Mouse (Mus musculus): Measurements from ENCODE around the gene Alpl.

The Alpl gene

GRCm38 (mm10) chr4:137793611-137794010, 2.6 kb downstream of the Alpl start:
- peaks cover 92% of the 10 kb centered on the region for H3K4me1 ChIP-seq (replicated peaks; ENCODE audit: low read depth, low read length)
- TF ChIP-seq POU5F1 (IDR thresholded peaks at IDR 0.05; ENCODE audit: borderline replicate concordance, low read length) (no peak), NANOG (IDR thresholded peaks at IDR 0.05; ENCODE audit: borderline replicate concordance, low read length) (no peak), CTCF (conservative IDR thresholded peaks at IDR 0.05; ENCODE audit: low read length) (no peak)
- H3K27me3 ChIP-seq (ENCODE audit: insufficient read depth, low read length), result no peaks in the 10 kb centered on the region; the same call in 1 of the 2 replicates
- peak overlapping the region; percentile 89; the same call in 1 of the 2 replicates for H3K4me3 ChIP-seq (replicated peaks; ENCODE audit: low read length)
- H3K36me3 ChIP-seq (ENCODE audit: insufficient read depth, low read length), result peaks cover 43% of the 10 kb centered on the region
- no peaks in the 10 kb centered on the region for H3K9me3 ChIP-seq (ENCODE audit: low read length)

- Histone ChIP-seq H3K9me3 (ENCODE audit: low read length) (no peaks in the 10 kb centered on the region), H3K4me1 (replicated peaks; ENCODE audit: low read depth, low read length) (peaks cover 92% of the 10 kb centered on the region), H3K4me3 (replicated peaks; ENCODE audit: low read length) (no peak overlapping the region; the same call in 1 of the 2 replicates)
These were observed 4.7 kb downstream of the Alpl start for GRCm38 (mm10) chr4:137791440-137791839.

GRCm38 (mm10) chr4:137790981-137791380, 5.2 kb downstream of the Alpl start:
- H3K36me3 ChIP-seq (ENCODE audit: insufficient read depth, low read length), result peaks cover 51% of the 10 kb centered on the region
- no peaks in the 10 kb centered on the region for H3K9me3 ChIP-seq (ENCODE audit: low read length)
- no peaks in the 10 kb centered on the region for H3K27me3 ChIP-seq (ENCODE audit: insufficient read depth, low read length)
- H3K4me1 ChIP-seq (replicated peaks; ENCODE audit: low read depth, low read length), result peaks cover 94% of the 10 kb centered on the region
- no peak overlapping the region; the same call in 1 of the 2 replicates for H3K4me3 ChIP-seq (replicated peaks; ENCODE audit: low read length)
- no peak for TF ChIP-seq NANOG (IDR thresholded peaks at IDR 0.05; ENCODE audit: borderline replicate concordance, low read length)
- no peak for TF ChIP-seq CTCF (conservative IDR thresholded peaks at IDR 0.05; ENCODE audit: low read length)
- no peak for TF ChIP-seq POU5F1 (IDR thresholded peaks at IDR 0.05; ENCODE audit: borderline replicate concordance, low read length)

More at GRCm38 (mm10) chr4:137791440-137791839, 4.7 kb downstream of the Alpl start:
- H3K36me3 ChIP-seq (ENCODE audit: insufficient read depth, low read length), result peaks cover 50% of the 10 kb centered on the region
- no peaks in the 10 kb centered on the region for H3K27me3 ChIP-seq (ENCODE audit: insufficient read depth, low read length)
- TF ChIP-seq NANOG (IDR thresholded peaks at IDR 0.05; ENCODE audit: borderline replicate concordance, low read length) (0 out of 2 replicates have a peak, but pooled peaks have one; percentile 4), POU5F1 (IDR thresholded peaks at IDR 0.05; ENCODE audit: borderline replicate concordance, low read length) (no peak), CTCF (conservative IDR thresholded peaks at IDR 0.05; ENCODE audit: low read length) (no peak)

GRCm38 (mm10) chr4:137788511-137789049, 7.6 kb downstream of the Alpl start:
- peaks cover 57% of the 10 kb centered on the region for H3K36me3 ChIP-seq (ENCODE audit: insufficient read depth, low read length)
- no peak for TF ChIP-seq POU5F1 (IDR thresholded peaks at IDR 0.05; ENCODE audit: borderline replicate concordance, low read length)
- no peak for TF ChIP-seq CTCF (conservative IDR thresholded peaks at IDR 0.05; ENCODE audit: low read length)
- no peak for TF ChIP-seq NANOG (IDR thresholded peaks at IDR 0.05; ENCODE audit: borderline replicate concordance, low read length)
- H3K9me3 ChIP-seq (ENCODE audit: low read length), result no peaks in the 10 kb centered on the region
- H3K27me3 ChIP-seq (ENCODE audit: insufficient read depth, low read length), result no peaks in the 10 kb centered on the region
- H3K4me3 ChIP-seq (replicated peaks; ENCODE audit: low read length), result 0 out of 2 replicates have a peak overlapping the region, but pooled peaks have one; percentile 7
- H3K4me1 ChIP-seq (replicated peaks; ENCODE audit: low read depth, low read length), result peaks cover 94% of the 10 kb centered on the region

DNA sequence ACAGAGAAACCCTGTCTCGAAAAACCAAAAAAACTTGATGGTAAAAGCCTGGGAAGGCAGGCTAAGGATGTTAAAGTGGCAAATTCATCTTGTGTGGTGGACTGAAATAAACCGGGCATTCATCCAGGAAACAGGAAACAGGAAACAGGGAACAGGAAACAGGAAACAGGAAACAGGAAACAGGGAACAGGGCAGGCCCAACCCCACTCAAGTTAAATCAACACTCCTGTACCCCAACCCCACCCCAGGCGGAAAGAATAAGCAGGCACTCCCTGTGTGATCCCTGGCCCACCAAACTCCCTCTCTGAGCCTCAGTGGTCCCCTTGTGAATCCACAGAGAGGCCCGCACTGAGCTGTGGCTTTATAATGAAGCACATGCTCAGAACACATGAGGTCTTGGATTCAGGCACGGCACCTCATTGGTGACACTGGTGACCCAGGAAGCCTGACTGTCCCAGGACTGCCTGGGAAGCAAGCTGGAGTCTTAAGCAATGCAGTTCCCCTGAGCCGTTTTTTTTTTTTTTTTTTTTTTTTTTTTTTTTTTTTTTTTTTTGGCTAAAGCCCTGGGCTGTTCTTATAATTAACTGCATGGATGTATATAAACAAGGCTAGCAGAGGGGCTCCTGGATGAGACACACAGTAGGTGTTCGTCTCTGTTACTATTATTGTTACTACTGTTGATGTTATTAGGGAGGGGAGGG, 8.4 kb downstream of the Alpl start:
- peaks cover 94% of the 10 kb centered on the region for H3K4me1 ChIP-seq (replicated peaks; ENCODE audit: low read depth, low read length)
- peaks cover 57% of the 10 kb centered on the region for H3K36me3 ChIP-seq (ENCODE audit: insufficient read depth, low read length)
- TF ChIP-seq CTCF (conservative IDR thresholded peaks at IDR 0.05; ENCODE audit: low read length) (no peak), NANOG (IDR thresholded peaks at IDR 0.05; ENCODE audit: borderline replicate concordance, low read length) (no peak), POU5F1 (IDR thresholded peaks at IDR 0.05; ENCODE audit: borderline replicate concordance, low read length) (no peak)
- H3K4me3 ChIP-seq (replicated peaks; ENCODE audit: low read length), result peak overlapping the region; percentile 74
- H3K27me3 ChIP-seq (ENCODE audit: insufficient read depth, low read length), result no peaks in the 10 kb centered on the region
- no peaks in the 10 kb centered on the region for H3K9me3 ChIP-seq (ENCODE audit: low read length)

- peaks cover 97% of the 10 kb centered on the region for H3K4me1 ChIP-seq (replicated peaks; ENCODE audit: low read depth, low read length)
- H3K36me3 ChIP-seq (ENCODE audit: insufficient read depth, low read length), result peaks cover 63% of the 10 kb centered on the region
- H3K27me3 ChIP-seq (ENCODE audit: insufficient read depth, low read length), result no peaks in the 10 kb centered on the region
- no peaks in the 10 kb centered on the region for H3K9me3 ChIP-seq (ENCODE audit: low read length)
- TF ChIP-seq POU5F1 (IDR thresholded peaks at IDR 0.05; ENCODE audit: borderline replicate concordance, low read length), result no peak
- no peak for TF ChIP-seq CTCF (conservative IDR thresholded peaks at IDR 0.05; ENCODE audit: low read length)
- no peak for TF ChIP-seq NANOG (IDR thresholded peaks at IDR 0.05; ENCODE audit: borderline replicate concordance, low read length)
- peak overlapping the region; percentile 74 for H3K4me3 ChIP-seq (replicated peaks; ENCODE audit: low read length)
These were observed 9.7 kb downstream of the Alpl start for GRCm38 (mm10) chr4:137786488-137786887.

DNA sequence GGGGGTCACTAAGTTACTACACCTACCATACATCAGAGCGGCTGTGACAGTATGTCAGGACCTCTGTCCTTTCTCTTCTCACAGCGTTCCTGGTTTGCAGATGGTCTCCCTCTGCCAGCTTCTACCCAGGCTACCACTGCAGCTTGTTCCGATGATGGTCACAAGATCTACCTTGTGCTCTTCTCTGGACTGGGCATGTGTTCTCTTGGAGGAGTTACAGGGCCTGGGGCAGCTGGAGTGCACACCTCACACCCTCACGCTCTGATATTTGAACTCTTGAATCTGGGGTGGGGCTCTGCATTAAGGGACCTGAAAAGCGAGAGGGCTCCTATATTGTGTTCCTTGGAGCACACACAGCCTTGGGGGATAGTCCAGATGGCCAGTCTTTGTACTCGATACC, 10.9 kb downstream of the Alpl start:
- H3K27me3 ChIP-seq (ENCODE audit: insufficient read depth, low read length), result no peaks in the 10 kb centered on the region
- no peak overlapping the region for H3K4me3 ChIP-seq (replicated peaks; ENCODE audit: low read length)
- peaks cover 68% of the 10 kb centered on the region for H3K36me3 ChIP-seq (ENCODE audit: insufficient read depth, low read length)
- H3K9me3 ChIP-seq (ENCODE audit: low read length), result no peaks in the 10 kb centered on the region
- TF ChIP-seq NANOG (IDR thresholded peaks at IDR 0.05; ENCODE audit: borderline replicate concordance, low read length) (no peak), POU5F1 (IDR thresholded peaks at IDR 0.05; ENCODE audit: borderline replicate concordance, low read length) (no peak), CTCF (conservative IDR thresholded peaks at IDR 0.05; ENCODE audit: low read length) (no peak)
- peaks cover 96% of the 10 kb centered on the region for H3K4me1 ChIP-seq (replicated peaks; ENCODE audit: low read depth, low read length)

DNA sequence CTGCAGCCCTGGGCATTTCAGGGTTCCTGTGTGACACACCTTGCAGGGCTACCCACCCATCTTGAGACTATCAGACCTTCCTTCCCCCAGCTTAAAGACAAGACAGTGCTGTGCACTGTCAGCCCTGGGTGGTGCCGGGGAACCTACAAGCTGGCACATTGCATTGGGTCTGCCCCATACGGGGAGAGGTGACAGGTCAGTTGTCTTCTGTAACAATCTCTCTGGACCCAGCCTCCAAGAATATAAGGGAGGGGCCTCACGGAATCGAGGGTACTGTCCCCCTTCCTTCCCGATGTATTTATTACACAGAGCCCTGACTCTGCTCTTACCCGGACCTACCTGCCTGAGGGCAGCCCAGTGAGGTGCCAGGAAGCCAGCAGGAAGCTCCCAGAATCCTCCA, 11.4 kb downstream of the Alpl start:
- H3K4me1 ChIP-seq (replicated peaks; ENCODE audit: low read depth, low read length), result peaks cover 96% of the 10 kb centered on the region
- TF ChIP-seq POU5F1 (IDR thresholded peaks at IDR 0.05; ENCODE audit: borderline replicate concordance, low read length) (no peak), CTCF (conservative IDR thresholded peaks at IDR 0.05; ENCODE audit: low read length) (no peak), NANOG (IDR thresholded peaks at IDR 0.05; ENCODE audit: borderline replicate concordance, low read length) (no peak)
- no peak overlapping the region for H3K4me3 ChIP-seq (replicated peaks; ENCODE audit: low read length)
- H3K27me3 ChIP-seq (ENCODE audit: insufficient read depth, low read length), result no peaks in the 10 kb centered on the region
- H3K36me3 ChIP-seq (ENCODE audit: insufficient read depth, low read length), result peaks cover 67% of the 10 kb centered on the region
- H3K9me3 ChIP-seq (ENCODE audit: low read length), result no peaks in the 10 kb centered on the region

Data from E14TG2a.4 (cell line).